Mouse (Mus musculus) small intestine, adult 2 months (tissue): ENCODE data around the gene Cd101.

ENCODE experiments used
- CTCF ChIP-seq: fragments of 200-500 bp; IDR thresholded peaks from 2 replicates; pipeline ENCODE4 v1.5.1; 2012; ENCODE audit warnings: low read depth, mild to moderate bottlenecking, control low read depth, inconsistent platforms, low read length, moderate library complexity, mixed read lengths; ENCODE audit not compliant: insufficient replicate concordance, insufficient read length; ENCODE audit errors: extremely low read depth
- POLR2A ChIP-seq: fragments of 200-500 bp; IDR thresholded peaks from 2 replicates; pipeline ENCODE4 v1.6.1; 2012; ENCODE audit warnings: low read depth, mild to moderate bottlenecking, control low read depth, inconsistent platforms, low read length, moderate library complexity

DNA sequence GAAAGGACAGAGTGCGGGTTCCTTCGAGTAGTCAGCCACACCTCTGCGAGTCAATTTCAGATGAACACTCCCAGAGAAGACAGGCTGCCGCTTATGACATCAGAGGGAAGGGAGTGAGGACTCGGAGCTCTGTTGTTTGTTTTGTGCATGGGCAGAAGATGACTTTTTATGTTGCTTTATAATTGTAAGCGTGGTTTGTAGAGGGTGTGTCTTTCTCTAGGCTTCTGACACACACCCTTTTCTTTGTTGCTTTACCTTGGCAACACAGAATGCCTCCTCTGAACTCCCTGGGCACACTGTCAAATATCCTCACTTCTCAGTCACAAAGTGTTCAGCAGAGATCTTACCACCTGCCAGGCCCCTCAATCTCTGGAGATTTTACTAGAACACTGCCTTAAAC lies 36.8 kb upstream of the Cd101 start:
- no peak for TF ChIP-seq POLR2A
- no peak for TF ChIP-seq CTCF
